Mouse (Mus musculus) ovary, adult 10 weeks (tissue): ENCODE results near the gene Dynll2. TPM values are rescaled to one million over a fixed set of nuclear protein-coding genes. Genes with fewer than 3 reads are reported as not detected.

ENCODE experiments used
- polyA plus RNA-seq: library from polyadenylated mRNA; stranded (reverse); fragments of 350-450 nt; fragmentation: Illumina TruSeq; extraction: RNeasy Lipid Tissue Mini Kit (QIAGEN cat#74804); gene quantifications from one replicate; pipeline ENCODE4 v1.2.3, GENCODE M21; 2014

Gene Dynll2
- 155 TPM for polyA plus RNA-seq

GRCm38 (mm10) chr11:87986831-87987793 lies at the start of gene Dynll2:
Gene Dynll2, minus strand, starts transcription at chr11:87987533.

Other genes starting within 250 kb of the Dynll2 start
- gene Supt4a, start 250.0 kb downstream of the Dynll2 start, polyA plus RNA-seq: 16.0 TPM
- 0.48 TPM for gene Tspoap1, start 227.0 kb downstream of the Dynll2 start, polyA plus RNA-seq
- not detected for gene Mpo, start 194.0 kb downstream of the Dynll2 start, polyA plus RNA-seq
- gene Lpo, start 159.2 kb downstream of the Dynll2 start, polyA plus RNA-seq: not detected
- 2.1 TPM for gene Mks1, start 134.3 kb downstream of the Dynll2 start, polyA plus RNA-seq
- gene Epx, start 112.0 kb downstream of the Dynll2 start, polyA plus RNA-seq: not detected
- not detected for gene Olfr462, start 95.3 kb downstream of the Dynll2 start, polyA plus RNA-seq
- gene Olfr463, start 90.1 kb downstream of the Dynll2 start, polyA plus RNA-seq: not detected
- not detected for gene Olfr464, start 66.6 kb downstream of the Dynll2 start, polyA plus RNA-seq
- gene Srsf1, start 59.8 kb upstream of the Dynll2 start, polyA plus RNA-seq: 1,037 TPM
- gene Vezf1, start 80.7 kb upstream of the Dynll2 start, polyA plus RNA-seq: 161 TPM
- gene Cuedc1, start 110.5 kb upstream of the Dynll2 start, polyA plus RNA-seq: 4.7 TPM
- 62.1 TPM for gene Mrps23, start 216.9 kb upstream of the Dynll2 start, polyA plus RNA-seq